Mouse (Mus musculus) heart, embryonic 12.5 days (tissue): ENCODE measurements around the gene Limch1. TPM values are rescaled to one million over a fixed set of nuclear protein-coding genes. Genes with fewer than 3 reads are reported as not detected.

Source experiments
- ATAC-seq: fragments of 200-750 bp; cut with Nextera tagmentation; 2 replicates; pipeline ENCODE4 v1.8.0; 2017; ENCODE audit warnings: moderate TSS enrichment, moderate library complexity; ENCODE audit not compliant: insufficient number of reproducible peaks, low FRiP score
- H3K27ac ChIP-seq: fragments of 300-500 bp; sonication (generic); 2 replicates; pipeline ENCODE4 v1.5.1; 2016; ENCODE audit warnings: mild to moderate bottlenecking, moderate library complexity; ENCODE audit not compliant: poor library complexity, severe bottlenecking
- H3K27me3 ChIP-seq: fragments of 300-500 bp; sonication (generic); replicated peaks from 2 replicates; pipeline ENCODE4 v1.6.1; 2016; ENCODE audit warnings: mild to moderate bottlenecking, moderate library complexity
- H3K36me3 ChIP-seq: fragments of 300-500 bp; sonication (generic); 2 replicates; pipeline ENCODE4 v1.6.1; 2016; ENCODE audit warnings: mild to moderate bottlenecking, moderate library complexity
- H3K4me1 ChIP-seq: fragments of 300-500 bp; sonication (generic); replicated peaks from 2 replicates; pipeline ENCODE4 v1.6.1; 2016; ENCODE audit warnings: mild to moderate bottlenecking
- H3K4me2 ChIP-seq: fragments of 300-500 bp; sonication (generic); 2 replicates; pipeline ENCODE4 v1.6.1; 2016; ENCODE audit warnings: mild to moderate bottlenecking, moderate library complexity
- H3K4me3 ChIP-seq: fragments of 300-500 bp; sonication (generic); 2 replicates; pipeline ENCODE4 v1.5.1; 2016; ENCODE audit warnings: mild to moderate bottlenecking
- H3K9ac ChIP-seq: fragments of 300-500 bp; sonication (generic); 2 replicates; pipeline ENCODE4 v1.6.1; 2016; ENCODE audit warnings: mild to moderate bottlenecking, moderate library complexity
- H3K9me3 ChIP-seq: fragments of 300-500 bp; sonication (generic); replicated peaks from 2 replicates; pipeline ENCODE4 v1.6.1; 2016; ENCODE audit warnings: mild to moderate bottlenecking, moderate library complexity
- WGBS: fragments of 180-500 bp; shearing (Covaris S2); methylation state at CpG from one replicate; pipeline ENCODE4 v1.1.7; 2016; 5-methylcytosine and 5-hydroxymethylcytosine counted together
- polyA plus RNA-seq: library from polyadenylated mRNA; unstranded; fragments of >200 nt; fragmentation: Nextera tagmentation; extraction: Ambion mirVana; gene quantifications from 2 replicates; pipeline ENCODE4 v1.2.1, GENCODE M21; 2016

Limch1 gene
- polyA plus RNA-seq, 1 experiment from 2014 or later: 25.0 TPM

DNA sequence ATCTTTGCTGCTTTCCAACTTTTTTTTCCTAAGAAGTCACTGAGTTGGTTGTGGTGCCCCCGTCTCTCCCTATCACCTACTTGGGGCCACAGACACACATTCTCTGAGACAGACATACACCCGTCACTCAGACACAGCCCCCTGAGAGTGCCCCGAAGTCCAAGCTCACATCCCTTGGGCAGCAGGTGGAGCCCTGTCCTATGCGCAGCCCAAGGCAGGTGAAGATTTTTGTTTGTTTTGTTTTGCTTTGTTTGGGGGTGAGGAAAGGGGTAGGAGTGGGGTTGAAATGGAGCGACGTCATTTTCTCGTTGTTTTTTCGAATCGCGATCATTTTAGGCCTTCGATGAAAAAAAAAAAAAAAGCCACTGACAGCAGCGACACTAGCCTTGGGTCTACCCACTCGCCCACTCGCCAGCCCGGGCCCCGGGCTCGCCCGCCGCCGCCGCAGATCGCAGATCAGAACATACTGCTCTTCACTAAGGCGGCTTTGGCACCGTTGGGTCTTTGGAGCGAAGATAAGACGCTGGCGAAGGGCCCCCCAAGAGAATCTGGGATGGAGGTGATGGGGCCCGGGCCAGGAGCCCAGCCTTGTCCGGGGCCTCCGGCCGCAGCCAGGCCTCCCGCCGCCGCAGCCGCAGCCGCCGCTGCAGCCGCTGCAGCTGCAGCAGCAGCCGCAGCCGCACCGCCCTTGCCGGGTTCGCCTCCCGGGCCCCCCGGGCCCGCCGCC lies 350.2 kb downstream of the Limch1 start:
- ATAC-seq: no peak
- 1% methylated on average over 47 of the region's 47 CpGs for WGBS
- peak overlapping the region; percentile 48; the same call in 1 of the 2 replicates for H3K9ac ChIP-seq
- H3K9me3 ChIP-seq: no peaks in the 10 kb centered on the region
- peaks cover 89% of the 10 kb centered on the region for H3K27me3 ChIP-seq
- H3K27ac ChIP-seq: no peak overlapping the region
- no peaks in the 10 kb centered on the region for H3K36me3 ChIP-seq
- H3K4me1 ChIP-seq: peaks cover 11% of the 10 kb centered on the region
- peak overlapping the region; percentile 71 for H3K4me2 ChIP-seq
- peak overlapping the region; percentile 46 for H3K4me3 ChIP-seq

DNA sequence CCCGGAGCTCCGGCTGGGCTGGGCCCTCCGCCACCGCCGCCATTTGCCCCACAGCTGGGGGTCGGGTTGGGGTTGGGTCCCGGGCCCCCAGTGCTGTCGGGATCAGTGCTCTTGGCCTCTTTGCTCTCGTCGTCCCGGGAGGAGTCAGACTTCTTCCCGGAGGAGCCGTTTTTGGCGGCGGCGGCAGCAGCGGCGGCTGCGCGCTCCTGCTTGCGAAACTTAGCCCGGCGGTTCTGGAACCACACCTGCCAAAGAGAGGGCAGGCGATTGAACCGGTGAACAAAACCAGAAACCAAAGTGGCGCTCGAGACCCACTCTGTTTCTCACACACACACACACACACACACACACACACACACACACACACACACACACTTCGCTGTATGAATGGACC lies 350.7 kb downstream of the Limch1 start:
- ATAC-seq: no peak
- no peaks in the 10 kb centered on the region for H3K36me3 ChIP-seq
- H3K4me3 ChIP-seq: peak overlapping the region; percentile 46
- under 1% methylated on average over 28 of the region's 28 CpGs for WGBS
- no peak overlapping the region for H3K27ac ChIP-seq
- peaks cover 11% of the 10 kb centered on the region for H3K4me1 ChIP-seq
- no peaks in the 10 kb centered on the region for H3K9me3 ChIP-seq
- H3K4me2 ChIP-seq: peak overlapping the region; percentile 71
- H3K9ac ChIP-seq: peak overlapping the region; percentile 48; the same call in 1 of the 2 replicates
- peaks cover 89% of the 10 kb centered on the region for H3K27me3 ChIP-seq

DNA sequence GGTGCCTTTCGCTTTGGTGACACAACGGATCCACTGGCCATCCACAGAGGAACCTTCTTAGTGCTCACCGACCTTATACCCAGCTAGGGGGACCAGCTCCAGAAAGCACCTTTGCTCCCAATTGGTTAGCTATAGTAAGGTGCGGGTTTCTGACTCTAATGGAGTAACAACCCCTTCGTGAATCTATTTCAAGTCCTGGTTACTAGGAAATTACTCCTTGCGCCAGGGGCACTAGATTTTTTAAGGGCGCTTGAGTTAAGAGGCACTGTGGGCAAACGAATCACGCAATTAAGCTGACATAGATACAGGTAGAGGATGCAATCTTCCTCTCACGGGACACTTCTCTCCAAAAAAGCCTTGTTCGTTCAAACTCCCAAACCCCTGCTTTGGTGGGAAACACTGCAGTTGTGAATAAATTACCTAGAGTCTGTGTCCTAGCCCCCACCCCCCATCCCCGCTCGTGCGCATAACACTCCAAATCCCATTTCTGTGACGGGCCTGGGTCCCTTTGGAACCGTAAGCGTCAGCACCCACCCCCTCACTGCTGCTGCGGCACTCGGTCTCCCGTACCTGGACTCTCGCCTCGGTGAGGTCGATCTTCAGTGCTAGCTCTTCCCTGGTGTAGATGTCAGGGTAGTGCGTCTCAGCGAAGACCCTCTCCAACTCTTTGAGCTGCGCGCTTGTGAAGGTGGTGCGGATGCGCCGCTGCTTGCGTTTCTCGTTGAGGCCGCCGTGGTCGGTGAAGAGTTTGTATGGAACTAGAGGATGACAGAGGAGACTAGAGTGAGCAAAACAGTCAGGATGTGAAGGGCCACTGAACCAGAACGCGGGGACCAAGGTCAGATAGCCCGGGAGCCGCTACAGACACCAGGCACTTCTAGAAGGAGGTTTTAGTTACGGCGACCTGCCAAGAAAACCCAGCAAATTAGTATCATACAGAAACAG lies 351.8 kb downstream of the Limch1 start:
- 2% methylated on average over 41 of the region's 41 CpGs for WGBS
- Histone ChIP-seq H3K4me3 (no peak overlapping the region), H3K27ac (no peak overlapping the region), H3K27me3 (peaks cover 89% of the 10 kb centered on the region), H3K9me3 (no peaks in the 10 kb centered on the region), H3K36me3 (no peaks in the 10 kb centered on the region), H3K4me1 (peaks cover 11% of the 10 kb centered on the region), H3K9ac (no peak overlapping the region), H3K4me2 (no peak overlapping the region)
- ATAC-seq: no peak

DNA sequence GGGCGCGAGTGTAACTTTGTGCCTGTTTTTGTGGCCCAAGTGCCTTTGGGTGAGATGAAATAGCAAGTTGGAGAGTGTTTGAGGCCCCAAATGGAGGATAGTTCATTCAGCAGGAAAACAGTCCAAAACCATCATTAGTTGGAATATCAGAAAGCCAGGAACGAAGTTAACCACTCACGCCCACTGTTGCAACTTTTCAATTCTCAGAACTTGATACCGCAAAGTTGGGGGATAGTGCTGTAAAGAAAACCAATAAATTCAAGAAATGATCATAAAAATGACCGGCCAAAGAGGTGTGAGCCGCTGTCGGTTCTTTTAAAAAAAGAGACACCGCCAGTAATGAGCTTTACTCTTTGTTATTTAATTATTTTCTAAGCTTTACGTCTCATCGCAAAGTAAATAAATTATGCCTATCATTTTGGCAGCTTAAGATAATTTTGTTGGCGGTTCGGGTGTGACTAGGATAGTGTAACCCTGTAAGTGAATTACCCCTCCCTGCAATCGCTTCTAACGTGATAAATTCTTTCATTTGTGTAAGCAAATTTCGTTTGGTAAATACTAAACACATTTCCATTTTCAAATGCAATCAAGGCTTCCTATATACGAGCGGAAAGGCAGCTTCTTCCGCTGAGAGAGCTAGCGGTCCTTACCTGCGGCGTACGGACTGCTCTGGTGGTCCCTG lies 352.6 kb downstream of the Limch1 start:
- no peak overlapping the region for H3K9ac ChIP-seq
- no peak overlapping the region for H3K27ac ChIP-seq
- peaks cover 11% of the 10 kb centered on the region for H3K4me1 ChIP-seq
- H3K9me3 ChIP-seq: no peaks in the 10 kb centered on the region
- H3K27me3 ChIP-seq: peaks cover 91% of the 10 kb centered on the region
- no peak for ATAC-seq
- 1% methylated on average over 23 of the region's 23 CpGs for WGBS
- no peak overlapping the region for H3K4me2 ChIP-seq
- no peak overlapping the region for H3K4me3 ChIP-seq
- no peaks in the 10 kb centered on the region for H3K36me3 ChIP-seq

DNA sequence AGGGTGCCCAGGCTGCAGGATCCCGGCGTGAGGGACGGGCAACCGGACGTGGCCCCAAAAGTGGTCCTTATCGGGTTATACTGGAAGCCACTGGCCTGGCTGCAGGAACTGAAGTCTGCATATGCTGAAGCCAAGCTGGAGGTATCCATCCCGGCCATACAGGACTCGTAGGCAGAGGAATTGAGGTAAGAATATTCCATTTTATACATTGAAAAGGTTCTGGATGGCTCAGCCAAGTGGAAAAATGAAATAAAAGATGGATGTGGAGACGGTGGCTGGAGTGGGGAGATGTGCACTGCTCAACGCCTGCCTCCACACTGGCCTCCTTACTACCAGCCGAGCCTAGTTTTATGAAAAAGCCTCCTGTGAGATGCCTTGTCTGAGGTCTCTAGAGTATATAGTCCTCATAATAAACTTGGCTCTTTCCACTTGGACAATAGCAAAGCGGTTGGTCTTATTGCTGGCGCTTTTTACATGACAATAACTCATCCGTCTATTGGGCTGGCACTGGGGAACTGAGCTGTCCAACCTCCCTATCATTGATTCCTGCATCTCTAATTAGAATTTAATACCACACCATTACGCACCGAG lies 353.2 kb downstream of the Limch1 start, which contains the start of gene Phox2b:
Phox2b (minus strand) TSS at position 569 of the 591 bp plus-strand sequence.
- 1% methylated on average over 16 of the region's 16 CpGs for WGBS
- Histone ChIP-seq H3K4me1 (peaks cover 11% of the 10 kb centered on the region), H3K36me3 (no peaks in the 10 kb centered on the region), H3K9me3 (no peaks in the 10 kb centered on the region), H3K9ac (no peak within 1 kb of the TSS), H3K27me3 (peaks cover 89% of the 10 kb centered on the region), H3K4me3 (no peak within 1 kb of the TSS), H3K4me2 (no peak within 1 kb of the TSS), H3K27ac (no peak within 1 kb of the TSS)
- ATAC-seq: no peak

DNA sequence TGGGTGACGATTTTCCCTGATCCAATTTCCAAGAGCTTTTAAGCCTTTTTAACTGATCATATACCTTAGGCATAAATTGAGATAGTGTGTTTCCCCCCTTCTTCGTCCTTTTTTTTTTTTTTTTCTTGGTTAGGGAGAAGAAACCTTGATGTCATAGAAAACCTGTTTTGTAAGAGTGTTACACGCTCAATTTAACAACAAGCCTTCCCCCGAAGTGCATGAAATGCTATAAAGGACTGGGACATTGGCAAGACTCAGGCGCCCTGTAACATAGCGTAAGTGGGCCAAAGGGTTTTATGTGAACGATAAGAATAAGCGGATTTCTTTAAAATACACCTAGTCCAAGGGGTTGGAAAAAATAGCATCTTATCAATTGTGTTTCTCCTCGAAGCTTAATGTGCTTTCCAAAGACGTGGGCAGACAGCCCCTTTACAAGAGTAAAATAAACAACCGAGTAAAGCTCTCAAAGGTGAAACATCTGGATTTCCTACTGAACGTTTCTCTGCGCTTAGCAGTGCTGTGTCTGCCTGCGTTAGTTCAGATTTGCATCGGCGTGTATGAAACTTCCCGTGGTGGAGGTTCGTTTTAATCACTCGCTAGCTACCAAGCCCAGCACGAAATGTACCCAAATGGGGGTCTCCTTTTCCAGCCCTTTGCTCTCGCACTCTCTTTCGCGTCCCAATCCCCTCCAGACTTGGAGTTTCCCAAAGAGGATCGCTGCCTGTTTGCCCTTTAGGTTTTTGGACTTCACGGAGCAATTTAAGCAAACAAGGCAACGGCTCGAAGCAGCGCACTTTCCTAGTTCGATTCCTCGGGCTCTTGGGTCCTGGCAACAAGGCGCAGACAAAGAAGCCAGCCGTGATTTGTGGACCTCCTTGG lies 354.0 kb downstream of the Limch1 start:
- Histone ChIP-seq H3K9me3 (no peaks in the 10 kb centered on the region), H3K27ac (no peak overlapping the region), H3K9ac (no peak overlapping the region), H3K4me3 (no peak overlapping the region), H3K4me1 (peaks cover 11% of the 10 kb centered on the region), H3K36me3 (no peaks in the 10 kb centered on the region), H3K27me3 (peaks cover 91% of the 10 kb centered on the region), H3K4me2 (no peak overlapping the region)
- no peak for ATAC-seq
- WGBS: 1% methylated on average over 32 of the region's 32 CpGs

DNA sequence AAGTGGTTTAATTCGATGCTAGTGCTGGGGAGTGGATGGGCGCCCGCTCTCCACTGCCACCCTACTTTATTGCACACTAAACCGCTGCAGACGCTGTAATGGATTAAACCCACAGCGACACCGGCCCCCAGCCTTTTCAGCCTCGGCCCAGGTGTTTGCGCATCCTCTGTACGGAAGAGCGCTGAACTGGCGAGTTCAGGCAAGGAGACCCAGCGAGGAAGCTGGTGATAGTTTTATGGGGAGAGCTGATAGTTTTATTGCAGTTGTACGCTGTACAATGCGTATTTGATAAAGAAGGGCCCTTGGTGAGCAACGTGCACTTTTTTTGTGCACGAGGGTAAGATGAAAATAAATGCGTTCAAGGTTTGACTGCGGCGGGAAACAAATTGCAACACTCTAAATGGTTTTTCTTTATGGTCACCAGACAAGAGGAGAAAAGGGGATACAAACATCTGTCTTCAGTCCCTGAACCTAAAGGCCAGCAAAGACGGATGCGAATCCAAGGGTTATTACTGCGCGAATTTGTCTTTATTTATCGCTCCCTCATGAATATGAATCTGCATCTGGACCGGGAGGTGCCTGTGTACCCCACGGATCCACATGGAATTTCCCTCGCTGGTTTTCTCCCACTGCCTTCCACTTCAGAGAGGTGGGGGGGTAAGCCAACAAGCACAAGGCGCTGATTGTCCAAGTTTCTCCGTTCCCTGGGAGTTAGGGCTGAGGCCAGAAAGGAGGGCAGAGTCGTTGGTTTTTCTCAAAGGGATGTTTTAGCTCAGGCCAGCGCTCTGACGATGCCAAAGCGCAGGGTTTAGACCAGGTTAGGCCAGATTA lies 355.2 kb downstream of the Limch1 start:
- H3K36me3 ChIP-seq: no peaks in the 10 kb centered on the region
- no peak overlapping the region for H3K9ac ChIP-seq
- 2% methylated on average over 34 of the region's 34 CpGs for WGBS
- no peak for ATAC-seq
- no peaks in the 10 kb centered on the region for H3K9me3 ChIP-seq
- no peak overlapping the region for H3K27ac ChIP-seq
- no peak overlapping the region for H3K4me3 ChIP-seq
- H3K4me2 ChIP-seq: no peak overlapping the region
- H3K4me1 ChIP-seq: peaks cover 6% of the 10 kb centered on the region
- H3K27me3 ChIP-seq: peaks cover 91% of the 10 kb centered on the region

DNA sequence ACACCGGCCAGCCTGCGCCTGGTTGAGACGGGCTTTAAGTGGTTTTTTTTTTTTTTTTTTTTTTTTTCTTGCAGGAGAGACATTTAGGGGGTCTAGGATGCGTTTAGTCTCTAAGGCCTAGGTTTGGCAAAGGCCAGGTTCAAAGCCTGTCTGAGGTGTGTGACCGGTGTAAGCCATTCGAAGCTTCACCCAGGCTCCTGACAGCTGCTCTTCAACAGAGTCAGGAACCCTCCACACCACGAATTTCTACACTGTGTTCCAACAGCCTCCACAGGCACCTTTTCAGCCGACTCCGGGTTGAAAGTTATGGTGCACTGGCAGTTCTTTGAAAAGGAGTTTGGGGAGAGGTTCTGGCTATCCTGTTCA lies 355.8 kb downstream of the Limch1 start:
- peaks cover 91% of the 10 kb centered on the region for H3K27me3 ChIP-seq
- H3K4me3 ChIP-seq: no peak overlapping the region
- H3K4me2 ChIP-seq: no peak overlapping the region
- ATAC-seq: no peak
- H3K9ac ChIP-seq: no peak overlapping the region
- no peak overlapping the region for H3K27ac ChIP-seq
- H3K36me3 ChIP-seq: no peaks in the 10 kb centered on the region
- no peaks in the 10 kb centered on the region for H3K9me3 ChIP-seq
- H3K4me1 ChIP-seq: peaks cover under 1% of the 10 kb centered on the region
- WGBS: 2% methylated on average over 9 of the region's 9 CpGs

DNA sequence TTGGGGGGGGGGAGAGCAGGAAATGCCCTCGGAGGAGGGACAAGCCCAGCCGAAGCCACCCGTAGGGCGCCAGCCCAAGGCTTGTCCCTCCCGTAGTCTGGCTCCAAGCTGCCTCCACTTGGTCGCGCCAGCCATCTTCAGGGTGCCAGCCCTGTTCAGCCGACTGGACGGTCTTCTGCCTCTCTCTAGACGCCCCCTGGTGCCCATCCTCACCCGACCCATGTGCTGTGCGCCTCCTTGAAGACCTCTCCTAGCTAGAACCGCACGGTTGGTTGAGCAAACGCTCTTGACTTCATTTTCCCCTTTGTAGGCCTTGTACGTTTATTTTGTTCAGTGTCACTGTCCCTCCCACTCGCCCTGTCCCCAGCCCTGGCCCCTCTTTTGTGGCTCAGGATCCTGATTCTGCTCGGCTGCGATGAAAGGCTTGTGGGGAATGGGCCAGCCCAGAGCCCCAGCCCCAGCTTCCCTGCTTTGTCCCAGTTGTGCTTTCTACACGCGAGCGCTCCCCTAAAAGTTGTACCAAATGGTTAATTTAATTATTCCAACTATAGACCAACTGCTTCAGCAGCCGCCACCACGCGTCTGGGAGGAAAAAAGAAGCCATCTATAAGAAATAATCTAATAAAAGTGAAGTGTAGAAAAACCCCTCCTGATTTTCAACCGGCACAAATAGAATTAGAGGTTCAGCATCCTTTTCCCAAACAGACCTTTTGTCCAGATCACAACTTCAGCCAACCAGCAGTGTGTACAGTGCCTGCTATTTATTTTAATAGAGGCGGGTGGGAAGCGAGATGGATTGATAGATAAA lies 356.4 kb downstream of the Limch1 start:
- no peaks in the 10 kb centered on the region for H3K9me3 ChIP-seq
- ATAC-seq: no peak
- no peaks in the 10 kb centered on the region for H3K4me1 ChIP-seq
- H3K4me3 ChIP-seq: no peak overlapping the region
- WGBS: 2% methylated on average over 28 of the region's 28 CpGs
- peaks cover 93% of the 10 kb centered on the region for H3K27me3 ChIP-seq
- H3K36me3 ChIP-seq: no peaks in the 10 kb centered on the region
- no peak overlapping the region for H3K4me2 ChIP-seq
- no peak overlapping the region for H3K9ac ChIP-seq
- no peak overlapping the region for H3K27ac ChIP-seq
